Mouse (Mus musculus): ENCODE results near the gene Iqgap2.

Gene Iqgap2

GRCm38 (mm10) chr13:95632144-95632543 is 259.6 kb downstream of the Iqgap2 start:
- CTCF ChIA-PET = no interaction called here
- POLR2A ChIA-PET = interaction anchor here in 1 of 4 experiments (0.6 to 5.1 kb wide), 2 partner anchors 13 to 160 kb away, joined by 4 to 24 read pairs; partner anchors contain the start of gene F2r

DNA sequence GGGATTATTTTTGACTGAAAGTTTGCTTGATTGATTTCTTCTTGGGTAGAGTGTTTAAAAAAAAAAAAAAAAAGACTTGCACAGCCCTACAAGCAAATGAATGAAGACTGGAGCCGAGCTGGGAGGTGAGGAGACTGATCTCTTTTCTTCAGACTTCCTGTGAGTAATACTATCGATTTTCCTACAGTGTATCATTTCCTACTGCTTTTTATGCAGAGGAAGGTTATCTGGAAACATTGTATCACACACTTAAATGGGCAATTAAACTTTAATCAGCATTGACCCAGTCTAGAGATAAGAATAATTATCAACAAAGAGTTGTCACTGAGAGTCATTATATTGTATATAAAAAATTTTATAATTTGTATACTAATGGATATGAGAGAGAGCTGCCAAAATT is 261.0 kb downstream of the Iqgap2 start:
- POLR2A ChIA-PET = interaction anchor here in 1 of 4 experiments (5.1 kb wide), 1 partner anchor 12 kb away, joined by 24 read pairs; the partner anchor contains the start of gene F2r
- CTCF ChIA-PET = no interaction called here

DNA sequence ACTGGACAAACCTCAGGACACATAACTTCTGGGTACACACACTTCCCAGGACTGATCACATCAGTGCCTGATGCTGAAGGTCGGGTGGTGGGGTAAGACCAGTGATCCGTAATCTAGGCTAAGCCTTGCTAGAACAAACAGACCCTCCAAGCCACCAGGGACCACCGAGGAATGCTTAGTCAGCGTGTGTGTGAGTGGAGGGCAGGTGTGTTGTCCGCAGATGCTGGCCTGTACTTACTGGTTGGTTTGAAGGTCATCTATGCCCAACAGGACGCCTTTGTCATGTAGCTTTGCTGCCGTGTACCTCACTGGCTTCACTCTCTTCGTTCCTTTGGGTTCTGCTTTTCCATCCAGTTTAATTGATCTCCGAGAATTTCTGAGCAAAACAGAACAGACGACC is 262.0 kb downstream of the Iqgap2 start:
- ChIA-PET POLR2A (interaction anchor here (0.7 to 5.1 kb wide), 5 partner anchors 11 to 27 kb away, joined by 3 to 24 read pairs (median 4); partner anchors contain the start of gene F2r (in 4 of the 4)), CTCF (interaction anchor here in 2 of 4 experiments (0.7 to 1.1 kb wide), 2 partner anchors 10 to 149 kb away, joined by 3 read pairs; no protein-coding TSS in a partner anchor)

GRCm38 (mm10) chr13:95626696-95627095 is 265.0 kb downstream of the Iqgap2 start:
- POLR2A ChIA-PET = interaction anchor here in 3 of 4 experiments (0.6 to 1.3 kb wide), 5 partner anchors 8 to 299 kb away, joined by 3 to 6 read pairs (median 5); partner anchors contain the start of gene F2r (in 3 of the 3)

GRCm38 (mm10) chr13:95623042-95623441 is 268.7 kb downstream of the Iqgap2 start:
- POLR2A ChIA-PET = interaction anchor here in 1 of 4 experiments (0.9 to 1.5 kb wide), 2 partner anchors 12 to 16 kb away, joined by 3 to 7 read pairs; no protein-coding TSS in a partner anchor
- CTCF ChIA-PET = interaction anchor here in 1 of 4 experiments (0.6 kb wide), 1 partner anchor 16 kb away, joined by 3 read pairs; no protein-coding TSS in a partner anchor

More at GRCm38 (mm10) chr13:95626696-95627095, 265.0 kb downstream of the Iqgap2 start:
- CTCF ChIA-PET = no interaction called here

DNA sequence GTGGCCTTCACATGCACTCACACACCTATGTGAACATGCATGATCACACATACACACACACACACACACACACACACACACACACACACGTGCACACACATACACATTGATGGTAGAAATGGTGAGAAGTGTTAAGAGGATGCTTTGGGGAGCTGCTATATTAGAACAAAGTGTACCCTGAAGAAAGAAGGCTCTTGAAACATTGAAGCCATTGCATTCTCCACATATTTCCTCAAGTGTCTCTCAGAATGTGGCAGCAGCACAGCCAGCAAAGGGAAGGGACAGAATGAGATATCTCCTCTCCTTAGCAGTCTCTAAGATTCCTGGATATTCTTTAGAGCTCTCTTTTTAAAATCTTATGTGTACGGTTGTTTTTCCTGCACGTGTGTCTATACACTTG is 270.2 kb downstream of the Iqgap2 start:
- ChIA-PET POLR2A (interaction anchor here in 2 of 4 experiments (0.6 to 6.9 kb wide), 2 partner anchors 19 to 33 kb away, joined by 3 to 61 read pairs; no protein-coding TSS in a partner anchor), CTCF (no interaction called here)

DNA sequence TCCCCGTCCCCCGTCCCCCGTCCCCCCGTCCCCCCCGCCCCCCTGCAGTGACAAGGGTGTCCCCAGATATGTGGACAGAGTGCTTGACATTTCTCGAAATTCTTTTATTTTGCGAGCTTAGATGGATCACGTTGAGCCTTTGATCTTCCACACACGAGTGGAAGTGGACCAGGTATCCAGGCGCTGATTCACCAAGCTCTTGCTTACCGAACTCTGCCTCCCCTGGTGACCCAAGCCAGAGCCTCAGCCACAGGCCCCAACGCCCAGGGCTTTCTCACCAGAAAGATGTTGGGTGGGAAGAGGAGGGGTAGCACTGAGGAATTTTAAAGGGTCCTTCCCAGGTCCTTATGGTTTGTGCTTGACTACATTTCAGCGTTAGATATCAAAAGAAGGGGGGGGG is 272.9 kb downstream of the Iqgap2 start:
- CTCF ChIA-PET = interaction anchor here in 3 of 4 experiments (0.5 to 1.1 kb wide), 4 partner anchors 19 to 274 kb away, joined by 3 to 5 read pairs (median 4); no protein-coding TSS in a partner anchor
- POLR2A ChIA-PET = interaction anchor here (0.6 to 6.9 kb wide), 75 partner anchors 7 to 1085 kb away, joined by 3 to 61 read pairs (median 4); partner anchors contain the start of genes F2rl1 (in 2 of the 4), Aggf1 (in 1 of the 4), Iqgap2 (in 1 of the 4) and Poc5 (in 1 of the 4)

- CTCF ChIA-PET = interaction anchor here in 3 of 4 experiments (0.5 to 1.1 kb wide), 4 partner anchors 18 to 275 kb away, joined by 3 to 5 read pairs (median 4); no protein-coding TSS in a partner anchor
- POLR2A ChIA-PET = interaction anchor here (0.5 to 6.9 kb wide), 82 partner anchors 8 to 770 kb away, joined by 3 to 61 read pairs (median 4); partner anchors contain the start of genes F2rl1 (in 2 of the 4), Aggf1 (in 1 of the 4), Iqgap2 (in 1 of the 4) and Poc5 (in 1 of the 4)
Measured at GRCm38 (mm10) chr13:95618309-95618712, 273.4 kb downstream of the Iqgap2 start, which contains the start of gene F2r. Gene F2r, minus strand, starts transcription at chr13:95618487.

DNA sequence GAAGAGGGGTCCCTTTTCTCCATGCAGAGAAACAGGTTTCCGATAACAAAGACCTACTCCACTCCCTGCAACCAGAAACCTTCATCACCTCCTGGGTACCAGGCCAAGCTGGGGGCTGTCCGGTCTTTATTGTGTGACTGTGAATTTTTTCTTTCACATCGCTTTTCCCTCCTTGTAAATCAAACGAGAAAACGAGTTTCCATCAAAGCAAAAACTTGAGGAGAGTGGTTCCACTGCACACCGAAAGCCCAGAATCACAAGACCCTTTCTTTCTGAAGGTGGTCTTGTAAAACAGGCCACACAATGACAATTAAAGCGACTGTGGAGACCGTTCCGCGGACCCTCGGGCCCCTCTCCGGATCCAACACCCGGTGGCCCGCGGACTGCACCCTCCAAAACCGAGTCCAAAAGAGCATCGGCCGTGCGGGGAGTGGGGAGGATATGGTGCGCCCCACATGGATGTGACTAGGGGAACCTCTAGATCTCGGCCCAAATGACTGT is 274.0 kb downstream of the Iqgap2 start:
- ChIA-PET POLR2A (interaction anchor here (0.5 to 6.9 kb wide), 67 partner anchors 8 to 353 kb away, joined by 3 to 61 read pairs (median 4); partner anchors contain the start of genes F2rl1 (in 2 of the 4), Aggf1 (in 1 of the 4) and Iqgap2 (in 1 of the 4)), CTCF (interaction anchor here in 1 of 4 experiments (1.1 kb wide), 1 partner anchor 48 kb away, joined by 3 read pairs; no protein-coding TSS in a partner anchor)

GRCm38 (mm10) chr13:95617082-95617670 is 274.5 kb downstream of the Iqgap2 start:
- POLR2A ChIA-PET = interaction anchor here in 3 of 4 experiments (0.6 to 6.9 kb wide), 14 partner anchors 9 to 1482 kb away, joined by 3 to 61 read pairs (median 5); no protein-coding TSS in a partner anchor
- CTCF ChIA-PET = no interaction called here

- CTCF ChIA-PET = interaction anchor here in 1 of 4 experiments (0.6 kb wide), 1 partner anchor 146 kb away, joined by 3 read pairs; no protein-coding TSS in a partner anchor
- POLR2A ChIA-PET = interaction anchor here in 2 of 4 experiments (1.3 to 6.9 kb wide), 3 partner anchors 10 to 84 kb away, joined by 4 to 61 read pairs (median 5); no protein-coding TSS in a partner anchor
Measured at GRCm38 (mm10) chr13:95616512-95616911, 275.2 kb downstream of the Iqgap2 start.

GRCm38 (mm10) chr13:95614757-95615156 is 277.0 kb downstream of the Iqgap2 start:
- ChIA-PET CTCF (no interaction called here), POLR2A (interaction anchor here in 1 of 4 experiments (0.5 kb wide), 1 partner anchor 302 kb away, joined by 3 read pairs; no protein-coding TSS in a partner anchor)

- ChIA-PET CTCF (no interaction called here), POLR2A (interaction anchor here in 1 of 4 experiments (1.4 kb wide), 1 partner anchor 14 kb away, joined by 3 read pairs; no protein-coding TSS in a partner anchor)
Measured at GRCm38 (mm10) chr13:95612243-95612642, 279.5 kb downstream of the Iqgap2 start.

DNA sequence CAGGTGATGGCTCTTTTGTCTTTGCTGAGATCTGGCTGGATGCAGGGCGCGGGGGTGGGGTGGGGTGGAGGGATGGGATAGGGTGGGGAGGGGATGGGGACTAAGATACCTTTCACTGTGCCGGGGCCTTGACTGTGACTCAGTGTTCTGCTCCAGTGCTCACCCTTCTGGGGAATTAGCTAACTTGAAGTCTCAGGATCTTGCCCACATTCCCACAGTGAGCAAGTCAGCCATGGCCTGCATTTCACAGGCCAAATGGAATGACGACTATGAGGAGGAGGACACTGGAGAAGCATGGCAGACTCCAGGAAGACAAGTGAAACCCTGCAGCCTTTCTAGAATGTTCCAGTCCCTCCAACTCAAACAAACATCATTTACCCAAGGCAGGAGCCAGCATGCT is 280.0 kb downstream of the Iqgap2 start:
- POLR2A ChIA-PET = interaction anchor here (0.6 to 1.7 kb wide), 10 partner anchors 9 to 123 kb away, joined by 3 to 6 read pairs (median 4); no protein-coding TSS in a partner anchor
- CTCF ChIA-PET = interaction anchor here in 1 of 4 experiments (0.6 kb wide), 1 partner anchor 462 kb away, joined by 6 read pairs; no protein-coding TSS in a partner anchor

DNA sequence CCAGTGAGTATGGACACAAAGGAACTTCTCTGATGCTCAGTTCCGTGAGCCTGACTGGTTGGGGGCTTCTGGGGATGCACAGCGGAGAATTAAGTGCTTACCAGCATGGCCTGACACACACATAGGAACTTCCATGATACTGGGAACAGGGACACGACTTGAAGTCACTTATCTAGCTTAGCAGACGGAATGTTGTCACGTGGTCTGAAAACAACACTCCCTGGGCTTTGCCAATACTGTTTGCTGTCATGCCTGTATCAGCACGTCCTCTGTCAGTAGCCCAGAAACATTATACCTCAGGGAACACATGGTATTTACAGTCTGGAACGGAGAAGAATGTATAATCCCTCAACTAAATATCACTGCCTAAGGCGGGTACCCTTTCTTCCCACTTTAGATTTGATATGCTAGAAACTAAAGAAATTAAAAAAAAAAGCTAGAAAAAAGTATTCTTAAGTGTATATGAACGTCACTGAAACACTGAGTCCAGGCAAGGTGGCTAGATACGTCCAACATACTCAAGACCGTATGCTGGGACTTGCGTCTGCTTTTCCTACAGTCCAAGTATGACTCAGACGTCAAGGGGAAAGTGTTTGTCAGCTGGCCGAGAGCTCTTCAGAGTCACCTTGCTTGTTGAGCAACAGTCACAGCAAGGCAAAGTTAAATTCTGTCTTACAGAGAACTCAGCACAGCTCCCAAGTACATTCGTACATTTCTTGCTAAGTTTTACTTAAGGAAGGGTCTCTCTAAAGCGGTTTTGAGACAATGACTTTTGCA is 280.7 kb downstream of the Iqgap2 start:
- POLR2A ChIA-PET = interaction anchor here (0.6 to 1.7 kb wide), 14 partner anchors 8 to 147 kb away, joined by 3 to 6 read pairs (median 3); no protein-coding TSS in a partner anchor
- CTCF ChIA-PET = interaction anchor here in 1 of 4 experiments (0.6 kb wide), 2 partner anchors 11 to 463 kb away, joined by 3 to 6 read pairs; no protein-coding TSS in a partner anchor

GRCm38 (mm10) chr13:95609088-95609420 is 282.7 kb downstream of the Iqgap2 start:
- ChIA-PET CTCF (no interaction called here), POLR2A (interaction anchor here in 3 of 4 experiments (0.5 to 5.4 kb wide), 8 partner anchors 9 to 46 kb away, joined by 3 to 53 read pairs (median 4); partner anchors contain the start of gene F2r (in 3 of the 3))

- ChIA-PET CTCF (interaction anchor here in 2 of 4 experiments (0.6 to 0.7 kb wide), 2 partner anchors 24 to 1398 kb away, joined by 3 to 6 read pairs; no protein-coding TSS in a partner anchor), POLR2A (interaction anchor here in 3 of 4 experiments (0.7 to 5.4 kb wide), 8 partner anchors 9 to 73 kb away, joined by 3 to 53 read pairs (median 7); partner anchors contain the start of gene F2r (in 3 of the 3))
Measured at GRCm38 (mm10) chr13:95608416-95609087, 283.2 kb downstream of the Iqgap2 start.

Measured in embryonic stem cell, embryonic (primary cell).